Mouse (Mus musculus) olfactory bulb, adult 2 months (tissue): ENCODE results near the gene Ros1.

Experiments
- CTCF ChIP-seq: fragments of 200-500 bp; IDR thresholded peaks from 2 replicates; pipeline ENCODE4 v1.5.1; 2012; ENCODE audit warnings: low read depth, mild to moderate bottlenecking, low read length, moderate library complexity; ENCODE audit not compliant: insufficient read depth
- POLR2A ChIP-seq: fragments of 200-500 bp; IDR thresholded peaks from 2 replicates; pipeline ENCODE4 v1.6.1; 2012; ENCODE audit warnings: mild to moderate bottlenecking, low read depth, low read length, moderate library complexity; ENCODE audit not compliant: insufficient read depth

GRCm38 (mm10) chr10:52174376-52174775, 20.7 kb downstream of the Ros1 start:
- TF ChIP-seq POLR2A (no peak), CTCF (no peak)
